Mouse (Mus musculus): ENCODE results near the gene Manba.

DNA sequence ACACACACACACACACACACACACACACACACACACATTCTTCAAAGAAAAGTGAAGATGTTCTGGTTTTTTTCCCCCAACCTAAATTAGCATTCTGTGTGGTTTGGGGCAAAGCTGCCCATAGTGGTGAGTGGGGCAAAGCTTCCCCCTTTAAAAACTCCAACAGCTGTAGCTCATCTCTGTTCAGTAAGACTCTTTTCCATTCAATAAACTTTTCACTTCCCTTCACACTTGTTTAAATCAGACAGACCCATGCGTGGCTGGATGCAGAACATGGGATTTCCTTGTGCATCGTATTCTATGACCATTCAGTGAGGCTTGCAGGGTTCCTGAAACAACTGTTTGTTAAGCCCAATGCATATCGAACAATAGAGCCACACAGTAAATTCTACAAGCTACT is 129.0 kb downstream of the Manba start:
- TF ChIP-seq EP300 (IDR thresholded peaks at IDR 0.05; ENCODE audit: low read depth) (no peak), CTCF (IDR thresholded peaks at IDR 0.05; ENCODE audit: low read depth) (no peak)

Data from heart, postnatal 0 days (tissue).